1 mouse cellular context compared by ENCODE assay signal in the genomic region with DNA sequence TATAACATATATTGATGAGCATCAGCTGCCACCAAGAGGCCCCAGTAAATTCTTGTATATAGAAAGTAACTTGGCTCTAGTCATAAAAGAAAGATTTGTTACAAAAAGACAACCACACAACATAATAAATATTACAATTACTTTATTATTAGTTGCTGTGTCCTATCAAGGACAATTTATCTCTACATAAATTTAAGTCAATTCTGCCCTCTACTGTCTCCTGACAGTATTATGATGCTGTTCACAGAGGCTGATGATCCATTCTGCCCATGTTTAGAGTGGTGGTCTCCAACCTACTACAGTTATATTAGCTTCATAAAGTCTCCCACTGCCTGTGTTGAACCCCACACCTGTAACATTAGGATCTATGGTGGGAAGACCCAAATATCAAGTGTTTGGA.
A peak's percentile ranks its signal among the peaks of the same experiment; 100 is the strongest.
TF ChIP-seq lines count a peak whose summit lies in the region.

No protein-coding gene starts in this region.

TF ChIP-seq in CH12.LX, 34 proteins besides CTCF, POLR2A, EP300 and RAD21:
- TF ChIP-seq BHLHE40 (IDR thresholded peaks at IDR 0.05; ENCODE audit: low read depth, low read length) = no peak
- no peak for TF ChIP-seq ZC3H11A (IDR thresholded peaks at IDR 0.05; ENCODE audit: low read depth, low read length)
- peak; percentile 45 for TF ChIP-seq SMC3 (IDR thresholded peaks at IDR 0.05; ENCODE audit: low read depth, low read length)
- no peak for TF ChIP-seq SIN3A (IDR thresholded peaks at IDR 0.05; ENCODE audit: low read length)
